Mouse (Mus musculus) liver, postnatal 0 days (tissue): ENCODE measurements around the gene 1700123L14Rik.

Source experiments
- CTCF ChIP-seq: sonication (generic); IDR thresholded peaks from 2 replicates; pipeline ENCODE4 v1.5.1; 2016; ENCODE audit warnings: antibody characterized with exemption, low read depth
- EP300 ChIP-seq: IDR thresholded peaks from 2 replicates; pipeline ENCODE4 v1.6.1; 2016; ENCODE audit warnings: antibody characterized with exemption, low read depth, mild to moderate bottlenecking

GRCm38 (mm10) chr6:96178530-96178929 is 12.5 kb upstream of the 1700123L14Rik start:
- TF ChIP-seq CTCF, result no peak
- no peak for TF ChIP-seq EP300
